Mouse (Mus musculus) MEL (cell line): ENCODE results near the gene Myrfl. TPM values are rescaled to one million over a fixed set of nuclear protein-coding genes. Genes with fewer than 3 reads are reported as not detected.

Experiments used
- DNase-seq: peaks from one replicate; pipeline ENCODE4 v3.0.0; 2011; ENCODE audit warnings: low read depth, low spot score
- H3K27ac ChIP-seq: 2 replicates; pipeline ENCODE4 v1.5.1; 2012; ENCODE audit warnings: low read depth, mild to moderate bottlenecking, control low read depth, low read length, moderate library complexity; ENCODE audit not compliant: control insufficient read depth
- H3K27me3 ChIP-seq, 2 experiments: fragments of 150-350 bp in 1 of 2; sonication (generic) in 1 of 2; 2 replicates each; pipeline ENCODE4 v1.6.1; 2012; ENCODE audit warnings: low read length in 2 of 2, mild to moderate bottlenecking in 2 of 2, improper control_type of control experiment in 1 of 2, moderate library complexity in 1 of 2; ENCODE audit not compliant: insufficient read depth in 2 of 2, control insufficient read depth in 1 of 2
- H3K36me3 ChIP-seq, 2 experiments: 2 replicates each; pipeline ENCODE4 v1.6.1; 2012 to 2014; ENCODE audit warnings: low read length in 2 of 2, improper control_type of control experiment in 1 of 2, inconsistent platforms in 1 of 2, mild to moderate bottlenecking in 1 of 2; ENCODE audit not compliant: insufficient read depth in 2 of 2, control insufficient read depth in 1 of 2
- H3K4me1 ChIP-seq, 2 experiments: fragments of 150-350 bp in 1 of 2; sonication (generic) in 1 of 2; 2 replicates each; pipeline ENCODE4 v1.6.1; 2012; ENCODE audit warnings: low read length in 2 of 2, improper control_type of control experiment in 1 of 2, mild to moderate bottlenecking in 1 of 2; ENCODE audit not compliant: insufficient read depth in 2 of 2, control insufficient read depth in 1 of 2
- H3K4me3 ChIP-seq, 2 experiments: fragments of 150-350 bp in 1 of 2; sonication (generic) in 1 of 2; 2 replicates each; pipeline ENCODE4 v1.5.1; 2012; ENCODE audit warnings: low read depth in 2 of 2, low read length in 2 of 2, mild to moderate bottlenecking in 2 of 2, moderate library complexity in 2 of 2, control low read depth in 1 of 2, improper control_type of control experiment in 1 of 2; ENCODE audit not compliant: control insufficient read depth in 1 of 2, insufficient read depth in 1 of 2
- H3K79me2 ChIP-seq: 2 replicates; pipeline ENCODE4 v1.6.1; 2012; ENCODE audit warnings: mild to moderate bottlenecking, low read length, moderate library complexity; ENCODE audit not compliant: control insufficient read depth, poor library complexity, insufficient read depth
- H3K9ac ChIP-seq: 2 replicates; pipeline ENCODE4 v1.6.1; 2012; ENCODE audit warnings: low read depth, mild to moderate bottlenecking, control low read depth, low read length, moderate library complexity; ENCODE audit not compliant: control insufficient read depth, poor library complexity, severe bottlenecking
- H3K9me3 ChIP-seq: fragments of 150-350 bp; sonication (generic); replicated peaks from 2 replicates; pipeline ENCODE4 v1.6.1; 2012; ENCODE audit warnings: mild to moderate bottlenecking, low read length, improper control_type of control experiment, moderate library complexity; ENCODE audit not compliant: insufficient read depth
- BHLHE40 ChIP-seq: IDR thresholded peaks from 2 replicates; pipeline ENCODE4 v1.6.1; 2012; ENCODE audit warnings: low read depth, mild to moderate bottlenecking, inconsistent platforms, low read length, improper control_type of control experiment, borderline replicate concordance
- CTCF ChIP-seq, 3 experiments: IDR thresholded peaks in 2 of 3; conservative IDR thresholded peaks in 1 of 3; 2 replicates each; pipeline ENCODE4 v1.5.1; 2011 to 2012; ENCODE audit warnings: low read length in 3 of 3, low read depth in 2 of 3, mild to moderate bottlenecking in 2 of 3, improper control_type of control experiment in 1 of 3, inconsistent platforms in 1 of 3, mixed read lengths in 1 of 3, moderate library complexity in 1 of 3; ENCODE audit not compliant: control insufficient read depth in 1 of 3, insufficient read depth in 1 of 3, poor library complexity in 1 of 3, severe bottlenecking in 1 of 3
- ELF1 ChIP-seq: IDR thresholded peaks from 2 replicates; pipeline ENCODE4 v1.6.1; 2014; ENCODE audit warnings: low read depth, mild to moderate bottlenecking, inconsistent platforms, low read length, improper control_type of control experiment, moderate library complexity
- EP300 ChIP-seq, 2 experiments: IDR thresholded peaks; 2 replicates each; pipeline ENCODE4 v1.6.1; 2011; ENCODE audit warnings: improper control_type of control experiment in 2 of 2, low read length in 2 of 2, low read depth in 1 of 2, mild to moderate bottlenecking in 1 of 2
- GABPA ChIP-seq: IDR thresholded peaks from 2 replicates; pipeline ENCODE4 v1.6.1; 2012; ENCODE audit warnings: low read depth, mild to moderate bottlenecking, inconsistent platforms, low read length, improper control_type of control experiment, moderate library complexity
- KAT2A ChIP-seq: conservative IDR thresholded peaks from 2 replicates; pipeline ENCODE4 v1.6.1; 2012; ENCODE audit warnings: low read depth, low read length, improper control_type of control experiment, inconsistent platforms
- MAFK ChIP-seq: IDR thresholded peaks from 2 replicates; pipeline ENCODE4 v1.6.1; 2011; ENCODE audit warnings: low read depth, mild to moderate bottlenecking, low read length, improper control_type of control experiment, borderline replicate concordance
- MAZ ChIP-seq: IDR thresholded peaks from 2 replicates; pipeline ENCODE4 v1.6.1; 2012; ENCODE audit warnings: low read depth, mild to moderate bottlenecking, inconsistent platforms, low read length, improper control_type of control experiment
- MEF2A ChIP-seq: IDR thresholded peaks from 2 replicates; pipeline ENCODE4 v1.6.1; 2014; ENCODE audit warnings: low read depth, mild to moderate bottlenecking, inconsistent platforms, low read length, improper control_type of control experiment; ENCODE audit not compliant: poor library complexity, insufficient replicate concordance, severe bottlenecking; ENCODE audit errors: extremely low read depth
- MXI1 ChIP-seq: IDR thresholded peaks from 2 replicates; pipeline ENCODE4 v1.6.1; 2011; ENCODE audit warnings: mild to moderate bottlenecking, low read depth, low read length, improper control_type of control experiment
- MYB ChIP-seq: IDR thresholded peaks from 2 replicates; pipeline ENCODE4 v1.6.1; 2011; ENCODE audit warnings: mild to moderate bottlenecking, low read depth, low read length, improper control_type of control experiment
- NELFE ChIP-seq: IDR thresholded peaks from 2 replicates; pipeline ENCODE4 v1.6.1; 2011; ENCODE audit warnings: low read depth, low read length, improper control_type of control experiment
- POLR2A ChIP-seq, 2 experiments: IDR thresholded peaks; 2 replicates each; pipeline ENCODE4 v1.6.1; 2011 to 2012; ENCODE audit warnings: low read length in 2 of 2, mild to moderate bottlenecking in 2 of 2, control low read depth in 1 of 2, improper control_type of control experiment in 1 of 2, low read depth in 1 of 2, moderate library complexity in 1 of 2; ENCODE audit not compliant: control insufficient read depth in 1 of 2, insufficient read depth in 1 of 2, poor library complexity in 1 of 2
- POLR2AphosphoS2 ChIP-seq: IDR thresholded peaks from 2 replicates; pipeline ENCODE4 v1.6.1; 2011; ENCODE audit warnings: low read length, improper control_type of control experiment
- RAD21 ChIP-seq: IDR thresholded peaks from 2 replicates; pipeline ENCODE4 v1.6.1; 2011; ENCODE audit warnings: mild to moderate bottlenecking, low read depth, low read length, improper control_type of control experiment
- SIN3A ChIP-seq: IDR thresholded peaks from 2 replicates; pipeline ENCODE4 v1.6.1; 2012; ENCODE audit warnings: low read length, improper control_type of control experiment, inconsistent platforms
- SMC3 ChIP-seq: IDR thresholded peaks from 2 replicates; pipeline ENCODE4 v1.6.1; 2011; ENCODE audit warnings: low read depth, low read length, improper control_type of control experiment
- TAL1 ChIP-seq: IDR thresholded peaks from 2 replicates; pipeline ENCODE4 v1.6.1; 2012; ENCODE audit warnings: mild to moderate bottlenecking, inconsistent platforms, low read length, moderate library complexity, mixed read lengths
- TBP ChIP-seq: IDR thresholded peaks from 2 replicates; pipeline ENCODE4 v1.8.0; 2011; ENCODE audit warnings: low read depth, low read length, improper control_type of control experiment
- TCF12 ChIP-seq: IDR thresholded peaks from 2 replicates; pipeline ENCODE4 v1.6.1; 2014; ENCODE audit warnings: low read depth, mild to moderate bottlenecking, inconsistent platforms, low read length, improper control_type of control experiment, moderate library complexity
- USF2 ChIP-seq, 2 experiments: IDR thresholded peaks; 2 replicates each; pipeline ENCODE4 v1.6.1; 2011 to 2012; ENCODE audit warnings: improper control_type of control experiment in 2 of 2, low read length in 2 of 2, borderline replicate concordance in 1 of 2, inconsistent platforms in 1 of 2, low read depth in 1 of 2, mild to moderate bottlenecking in 1 of 2; ENCODE audit not compliant: insufficient read depth in 1 of 2
- ZC3H11A ChIP-seq: IDR thresholded peaks from 2 replicates; pipeline ENCODE4 v1.6.1; 2012; ENCODE audit warnings: low read depth, mild to moderate bottlenecking, inconsistent platforms, low read length, improper control_type of control experiment
- ZMIZ1 ChIP-seq: IDR thresholded peaks from 2 replicates; pipeline ENCODE4 v1.6.1; 2012; ENCODE audit warnings: low read depth, mild to moderate bottlenecking, inconsistent platforms, low read length, improper control_type of control experiment, moderate library complexity
- ZNF384 ChIP-seq: IDR thresholded peaks from 2 replicates; pipeline ENCODE4 v1.6.1; 2012; ENCODE audit warnings: low read depth, mild to moderate bottlenecking, inconsistent platforms, low read length, improper control_type of control experiment
- polyA plus RNA-seq, 2 experiments: library from polyadenylated mRNA; stranded (reverse) in 1 of 2; unstranded in 1 of 2; fragments of >175 nt in 1 of 2; fragments of >200 nt in 1 of 2; gene quantifications; 2 replicates each; pipeline versions ENCODE4 v1.2.1 to v1.2.4; 2012; ENCODE audit warnings: low replicate concordance in 2 of 2, low read depth in 1 of 2; ENCODE audit not compliant: insufficient read length in 2 of 2, insufficient read depth in 1 of 2, missing spikeins in 1 of 2
- total RNA-seq: library from RNA; depleted of rRNA; stranded (reverse); fragments of 300-350 nt; gene quantifications from 2 replicates; pipeline ENCODE4 v1.2.3, GENCODE M21; 2012

Myrfl gene
- total and polyA plus RNA-seq, 3 experiments: 0.03 TPM; not detected in 2

GRCm38 (mm10) chr10:116894540-116894939 is 2.2 kb downstream of the Myrfl start:
- H3K36me3 ChIP-seq: peaks cover 0 to 3% of the 10 kb centered on the region in 2 experiments; a peak in 1 of 4 replicates
- H3K9ac ChIP-seq: no peak overlapping the region
- no peak for DNase-seq
- no peaks in the 10 kb centered on the region for H3K79me2 ChIP-seq
- H3K27me3 ChIP-seq: no peaks in the 10 kb centered on the region
- no peak overlapping the region for H3K4me3 ChIP-seq
- H3K4me1 ChIP-seq: 0 out of 4 replicates have a peak, but pooled peaks cover 0 to 5% of the 10 kb centered on the region in 2 experiments
- TF ChIP-seq MYB (no peak), KAT2A (no peak), TBP (no peak), BHLHE40 (no peak), POLR2AphosphoS2 (no peak), ZMIZ1 (no peak), USF2 (IDR thresholded peaks at IDR 0.05; ENCODE audit: borderline replicate concordance in 1 of 2, insufficient read depth in 1 of 2, low read depth in 1 of 2, low read length in 2 of 2) (no peak), GABPA (no peak), ZC3H11A (no peak), MAZ (no peak), POLR2A (IDR thresholded peaks at IDR 0.05; ENCODE audit: control insufficient read depth in 1 of 2, insufficient read depth in 1 of 2, low read depth in 1 of 2, low read length in 2 of 2, poor library complexity in 1 of 2) (no peak), SIN3A (no peak), MAFK (no peak), SMC3 (no peak)
- no peaks in the 10 kb centered on the region for H3K9me3 ChIP-seq
- no peak overlapping the region for H3K27ac ChIP-seq

GRCm38 (mm10) chr10:116893753-116894152 is 3.0 kb downstream of the Myrfl start:
- peak; percentile 46 for TF ChIP-seq ZC3H11A
- peak; percentile 64 for TF ChIP-seq RAD21
- TF ChIP-seq SMC3: peak; percentile 62
- TF ChIP-seq ZNF384: no peak
- no peak for TF ChIP-seq TAL1
- no peak for TF ChIP-seq MEF2A
- TF ChIP-seq TCF12: no peak
- TF ChIP-seq ELF1: peak; percentile 11; the same call in 1 of the 2 replicates
- no peak for TF ChIP-seq EP300 (IDR thresholded peaks at IDR 0.05; ENCODE audit: low read depth in 1 of 2, low read length in 2 of 2)
- TF ChIP-seq NELFE: no peak
- TF ChIP-seq CTCF (IDR thresholded peaks at IDR 0.05 in 2 of 3, conservative IDR thresholded peaks at IDR 0.05 in 1 of 3; ENCODE audit: control insufficient read depth in 1 of 3, insufficient read depth in 1 of 3, low read depth in 2 of 3, low read length in 3 of 3, poor library complexity in 1 of 3, severe bottlenecking in 1 of 3): peak in 2 of 3 experiments; percentile 33 to 65; a peak in 4 of 6 replicates
- TF ChIP-seq MXI1: no peak
- TF ChIP-seq, all 39 proteins: peak for 5
- H3K9ac ChIP-seq: no peak overlapping the region
- H3K79me2 ChIP-seq: no peaks in the 10 kb centered on the region
- no peak overlapping the region for H3K27ac ChIP-seq
- H3K36me3 ChIP-seq: peaks cover 0 to 3% of the 10 kb centered on the region in 2 experiments; a peak in 1 of 4 replicates
- 0 out of 4 replicates have a peak, but pooled peaks cover 0 to 5% of the 10 kb centered on the region in 2 experiments for H3K4me1 ChIP-seq
- no peaks in the 10 kb centered on the region for H3K9me3 ChIP-seq
- H3K4me3 ChIP-seq: peak overlapping the region in 1 of 2 experiments; percentile 35; a peak in 1 of 4 replicates
- no peaks in the 10 kb centered on the region for H3K27me3 ChIP-seq
- DNase-seq: peak; percentile 41
